Mouse (Mus musculus) left cerebral cortex, postnatal 10 days (tissue): Measurements from ENCODE around the gene Ankmy1. TPM values are rescaled to one million over a fixed set of nuclear protein-coding genes. Genes with fewer than 3 reads are reported as not detected.

Experiments used
- DNase-seq, 2 experiments: peaks; one replicate each; pipeline ENCODE4 v3.0.0; 2021 to 2022; ENCODE audit warnings: low spot score in 2 of 2, mixed read lengths in 1 of 2; ENCODE audit errors: extremely low spot score in 1 of 2
- intact Hi-C: fragments of 180-260 bp; cut with DNase I; formaldehyde crosslinking; loops from one replicate; pipeline ENCODE4 v1.15.1; 2025
- total RNA-seq, 2 experiments: library from RNA; stranded (reverse); gene quantifications; 2 replicates each; pipeline ENCODE4 v1.2.3; 2021

The Ankmy1 gene
- under 1 TPM in 1 of 2 experiments, not detected in 1; 0.17 TPM for total RNA-seq

GRCm38 (mm10) chr1:92902786-92903185 is at the start of gene Ankmy1:
TSS of gene Ankmy1 (minus strand) at chr1:92902906.
- intact Hi-C loops, result loop anchor here (5.0 kb wide), 1 partner anchor 55 kb away; no protein-coding TSS in a partner anchor
- DNase-seq, result peak; percentile 72 to 81

DNA sequence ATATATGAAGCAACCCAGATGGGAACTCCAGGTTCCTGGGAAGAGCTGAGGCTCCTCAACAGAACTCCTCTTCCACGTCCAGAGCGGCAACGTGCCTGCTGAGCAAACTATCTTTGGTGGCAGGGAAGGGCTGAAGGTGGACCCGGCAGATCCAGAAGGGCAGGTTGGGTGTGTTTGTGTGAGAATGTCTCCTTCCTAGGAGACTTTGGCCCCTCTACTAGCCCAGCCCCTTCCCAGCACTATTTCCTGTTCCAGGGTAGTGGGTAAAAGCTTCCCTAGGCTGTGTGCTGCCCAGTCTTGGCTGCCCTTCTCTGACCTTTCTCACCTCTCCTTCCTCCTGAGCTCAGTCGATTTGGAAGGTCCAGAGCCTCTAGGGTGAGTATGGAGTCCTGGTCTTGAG is 47.9 kb upstream of the Ankmy1 start, which contains the start of gene Gpr35:
Gene Gpr35 (plus strand): TSS at position 259 of the 400 bp plus-strand sequence.
- intact Hi-C loops, result no loop called here
- no peak for DNase-seq

DNA sequence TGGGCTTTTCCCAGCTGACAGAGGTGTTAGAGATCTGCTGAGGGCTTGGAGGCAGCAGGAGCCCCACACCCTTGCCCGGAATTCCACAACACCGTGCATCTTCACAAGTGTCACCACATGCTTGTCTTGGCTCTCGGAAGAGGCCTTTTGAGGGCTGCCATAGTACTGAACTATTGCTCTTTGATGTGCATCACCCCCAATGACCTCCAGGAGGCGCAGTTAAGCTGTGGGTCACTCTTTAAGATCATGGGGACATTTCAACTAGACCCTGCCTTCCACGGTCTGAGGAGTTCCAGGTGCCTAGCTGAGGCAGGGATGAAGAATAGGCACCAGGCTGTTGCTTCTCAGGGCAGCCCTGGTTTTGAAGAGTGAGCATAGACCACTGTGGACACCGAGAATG is 46.7 kb upstream of the Ankmy1 start:
- DNase-seq, result no peak
- intact Hi-C loops, result no loop called here

- intact Hi-C loops, result no loop called here
- DNase-seq, result no peak
Measured at GRCm38 (mm10) chr1:92947966-92948365, 45.3 kb upstream of the Ankmy1 start.

DNA sequence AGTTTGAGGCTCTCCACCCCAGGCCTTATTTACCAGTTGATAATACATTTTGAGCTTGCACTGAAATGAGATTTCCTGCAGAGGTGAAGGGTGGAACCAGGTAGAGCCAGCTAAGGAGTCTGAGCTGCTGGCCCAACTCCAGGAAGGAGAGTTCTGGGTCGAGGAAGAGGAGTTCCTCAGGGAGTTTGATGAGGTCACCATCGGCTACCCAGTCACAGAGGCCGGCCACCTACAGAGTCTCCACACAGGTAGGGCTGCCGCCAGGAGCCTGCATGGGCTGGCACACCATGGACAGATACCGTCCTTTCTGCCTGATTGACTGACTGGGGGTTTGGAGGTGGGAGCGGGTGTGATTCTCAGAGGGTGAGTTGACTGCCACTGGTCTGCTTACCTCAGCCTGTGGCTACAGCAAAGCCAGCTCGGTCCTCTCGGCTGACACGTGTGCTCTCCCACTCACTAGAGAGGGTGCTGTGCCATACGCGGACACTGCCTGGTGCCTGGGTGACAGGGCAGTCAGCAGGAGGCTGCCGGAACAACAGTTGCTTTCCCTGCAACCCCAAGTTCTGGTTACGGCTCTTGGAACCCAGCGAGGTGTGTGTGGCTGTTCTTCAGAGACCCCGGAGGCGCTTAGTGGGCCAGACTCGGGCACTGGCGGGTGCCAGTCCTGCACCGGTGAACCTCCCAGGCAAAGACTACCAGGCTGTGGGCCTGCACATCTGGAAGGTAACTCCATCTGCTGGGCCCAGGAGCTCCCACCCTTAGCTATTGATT is 40.7 kb upstream of the Ankmy1 start:
- intact Hi-C loops, result no loop called here
- no peak for DNase-seq

DNA sequence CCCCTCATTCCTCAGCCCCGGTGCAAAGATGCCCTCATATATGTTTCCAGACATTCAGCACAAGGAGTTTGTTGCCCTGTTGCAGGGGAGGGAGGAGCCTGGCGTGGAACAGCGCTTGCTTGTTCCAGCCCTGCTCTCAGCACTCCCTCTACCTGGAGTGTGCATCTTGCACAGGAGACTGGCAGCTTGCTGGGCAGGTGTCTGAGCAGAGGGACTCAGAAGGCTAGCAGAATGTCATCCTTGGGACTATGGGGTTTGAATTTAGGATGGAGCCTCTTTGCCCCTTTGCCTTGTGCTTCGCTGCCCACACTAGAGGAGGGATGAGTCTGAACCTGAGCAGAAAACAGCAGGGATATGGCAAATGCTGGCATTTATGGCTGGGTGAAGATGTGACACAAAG is 37.0 kb upstream of the Ankmy1 start:
- DNase-seq, result no peak
- intact Hi-C loops, result no loop called here

DNA sequence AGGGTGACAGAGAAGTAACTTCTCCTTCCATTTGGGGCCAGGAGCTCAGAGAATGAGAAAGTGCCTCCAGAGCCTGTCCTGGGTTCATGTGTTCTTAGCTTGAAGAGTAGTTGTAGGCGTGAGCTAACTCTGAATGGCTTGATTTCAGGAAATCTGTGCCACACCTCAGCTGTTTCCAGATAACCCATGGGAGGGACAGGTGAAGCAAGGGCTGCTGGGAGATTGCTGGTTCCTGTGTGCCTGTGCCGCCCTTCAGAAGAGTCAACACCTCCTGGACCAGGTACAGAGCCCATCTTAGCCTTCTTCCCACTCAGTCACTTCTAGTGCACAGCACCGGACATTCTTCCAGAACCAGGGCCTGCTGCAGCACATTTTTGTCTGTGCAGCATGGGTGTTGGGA is 35.1 kb upstream of the Ankmy1 start:
- DNase-seq, result no peak
- intact Hi-C loops, result no loop called here

GRCm38 (mm10) chr1:92936467-92936866 is 33.8 kb upstream of the Ankmy1 start:
- intact Hi-C loops, result no loop called here
- no peak for DNase-seq

- DNase-seq, result no peak
- intact Hi-C loops, result no loop called here
Measured at GRCm38 (mm10) chr1:92935977-92936376, 33.3 kb upstream of the Ankmy1 start.

DNA sequence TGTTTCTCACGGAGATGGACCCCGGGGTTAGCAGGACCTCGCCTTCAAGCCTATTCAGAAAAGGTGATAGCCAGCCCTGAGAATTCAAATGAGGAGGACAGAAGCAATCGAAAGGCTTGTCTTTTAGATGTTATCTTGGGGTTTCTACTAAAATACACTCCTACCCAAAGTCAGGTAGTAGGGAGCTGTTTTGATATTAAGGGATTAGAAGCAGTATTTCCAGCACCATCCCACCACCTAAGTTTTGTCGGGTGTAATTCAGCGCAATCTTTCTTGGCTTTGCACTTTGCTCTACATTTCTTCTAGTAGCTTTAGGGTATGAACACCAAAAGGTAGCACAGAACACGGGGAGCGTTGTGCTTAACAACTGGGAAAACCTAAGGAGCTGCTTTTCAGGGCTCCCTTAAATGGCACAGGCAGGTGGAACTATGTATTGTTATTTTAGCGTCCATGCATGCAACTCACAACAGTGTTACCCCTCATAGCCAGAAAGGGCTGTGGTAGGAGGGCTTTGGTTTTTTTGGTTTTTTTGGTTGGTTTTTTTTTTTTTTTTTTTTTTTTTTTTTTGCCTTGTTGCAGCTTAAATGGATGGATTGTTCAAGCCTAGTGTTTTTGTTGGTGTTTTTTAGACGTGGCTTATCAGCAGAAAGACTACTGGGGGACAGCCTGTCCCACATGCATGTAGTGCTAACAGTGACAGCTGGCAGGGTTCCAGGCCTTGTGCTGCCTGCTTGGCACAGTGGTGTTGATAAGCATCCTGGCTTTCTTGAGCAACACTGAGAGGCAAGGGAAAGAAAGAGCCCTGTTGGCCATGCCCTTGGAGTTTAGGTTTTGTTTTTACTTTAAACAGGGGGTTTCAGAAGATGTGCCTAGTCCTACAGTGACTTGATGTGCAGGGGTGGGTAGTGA is 32.6 kb upstream of the Ankmy1 start:
- peak in 1 of 2 experiments; percentile 71 for DNase-seq
- intact Hi-C loops, result no loop called here

DNA sequence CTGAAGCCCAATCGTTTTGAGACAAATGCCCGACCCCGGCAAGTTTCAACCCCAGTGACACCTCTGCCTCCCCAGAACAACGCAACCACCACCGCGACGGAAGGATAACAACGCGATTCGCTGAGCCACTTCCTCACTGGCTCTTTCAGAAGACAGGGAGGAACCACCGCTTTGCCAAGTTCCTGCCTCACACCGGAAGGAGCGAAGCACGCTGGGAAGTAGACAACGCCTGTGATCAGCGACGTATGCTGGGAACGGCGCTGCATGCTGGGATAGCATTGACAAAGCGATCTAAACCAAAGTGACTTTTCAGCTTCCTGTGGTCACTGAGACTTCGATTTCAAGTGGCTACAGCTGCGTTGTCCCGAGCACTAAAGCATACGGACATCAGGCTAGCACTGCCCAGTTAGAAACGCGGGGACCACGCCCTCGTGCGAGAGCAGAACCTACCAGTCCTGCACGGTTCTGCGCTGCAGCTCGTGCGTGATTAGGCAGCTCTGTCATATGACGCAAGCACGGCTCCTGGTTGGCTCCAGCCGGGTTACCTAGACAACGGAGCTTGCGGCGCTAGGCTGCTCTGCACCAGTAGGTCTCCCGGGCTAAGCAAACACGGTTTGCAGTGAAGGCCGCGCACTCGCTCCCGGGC is 31.6 kb upstream of the Ankmy1 start, which contains the start of gene Capn10:
Gene Capn10 (plus strand): TSS at position 195 of the 646 bp plus-strand sequence.
- intact Hi-C loops, result no loop called here
- DNase-seq, result peak; percentile 95

DNA sequence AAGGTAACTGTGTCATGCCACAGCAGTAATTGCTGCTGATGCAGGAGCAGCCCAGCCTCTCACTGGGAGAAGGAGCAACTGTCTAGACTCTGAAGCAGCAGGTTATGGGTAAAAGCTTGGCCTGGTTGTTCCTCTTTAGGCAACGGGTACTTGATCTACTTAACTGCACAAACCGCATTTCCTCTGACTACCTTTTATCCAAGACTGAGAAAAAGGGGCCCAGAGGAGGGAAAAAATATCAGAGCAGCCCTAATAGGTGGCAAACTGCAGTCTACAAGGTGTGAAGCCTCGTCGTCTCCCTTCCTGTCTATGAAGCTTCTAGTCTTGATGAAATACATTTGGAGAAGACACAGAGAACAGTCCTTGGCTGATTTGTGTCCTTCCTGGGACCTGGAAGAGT is 30.9 kb upstream of the Ankmy1 start:
- no peak for DNase-seq
- intact Hi-C loops, result no loop called here

DNA sequence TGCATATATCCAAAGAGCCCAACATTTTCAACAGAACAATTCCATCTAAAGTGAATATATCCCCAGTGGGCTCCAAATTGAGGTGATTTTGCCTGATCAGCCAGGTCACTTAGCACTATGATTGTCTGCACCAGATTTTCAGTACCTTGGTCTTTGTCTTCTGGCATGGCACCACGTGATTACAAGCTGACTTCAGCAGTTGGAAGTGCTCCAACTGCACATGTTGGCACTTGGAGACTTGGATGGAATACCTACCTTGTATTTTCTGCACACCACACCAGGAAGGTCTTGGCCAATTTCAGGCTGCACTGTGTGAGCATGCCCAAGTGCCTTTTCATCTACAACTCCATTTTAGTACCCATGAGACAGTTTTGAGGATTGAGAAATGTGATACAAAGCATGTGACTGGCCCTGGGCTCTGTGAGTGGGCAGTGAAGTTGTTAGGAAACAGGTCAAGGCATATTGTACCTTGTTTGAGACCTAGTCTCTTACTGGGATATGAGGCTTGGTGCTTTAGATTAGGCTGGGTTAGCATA is 27.5 kb upstream of the Ankmy1 start:
- DNase-seq, result peak in 1 of 2 experiments; percentile 10
- intact Hi-C loops, result no loop called here

- DNase-seq, result no peak
Measured at GRCm38 (mm10) chr1:92921496-92921895, 18.8 kb upstream of the Ankmy1 start.

DNA sequence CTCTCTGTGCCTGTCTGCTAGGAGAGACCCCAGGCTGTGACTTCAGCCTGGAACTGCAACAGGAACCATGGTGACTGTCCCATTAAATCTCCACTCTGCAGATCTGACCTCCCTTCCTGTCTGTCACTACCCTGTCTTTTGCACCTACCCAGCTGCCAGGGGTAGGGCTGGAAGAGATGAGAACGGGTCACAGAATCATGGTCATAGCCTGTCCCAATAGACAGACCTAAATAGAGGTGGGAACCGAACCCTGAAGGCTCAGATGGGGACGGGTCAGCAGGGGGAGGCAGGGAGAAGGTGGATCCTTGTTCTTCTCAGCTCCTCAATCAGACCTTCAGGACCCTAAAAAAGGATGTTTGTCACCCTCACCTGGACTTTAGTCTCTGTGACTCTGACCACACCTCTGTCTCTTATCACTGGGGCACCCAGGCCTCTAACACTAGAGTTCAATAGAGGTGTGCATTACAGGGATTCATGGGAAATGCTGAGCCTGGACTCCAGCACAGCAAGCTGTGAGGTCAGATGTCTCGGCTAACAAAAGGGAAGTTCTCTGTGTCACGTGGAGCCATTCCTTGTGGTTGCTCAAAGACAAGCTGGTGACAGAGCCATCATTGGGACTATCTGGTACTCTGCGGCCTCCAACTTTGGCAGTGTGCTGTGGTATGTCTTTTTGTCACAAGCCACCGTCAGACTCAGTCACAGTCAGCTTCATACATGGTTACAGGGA is 17.9 kb upstream of the Ankmy1 start:
- intact Hi-C loops, result no loop called here
- peak in 1 of 2 experiments; percentile 15 for DNase-seq

More at GRCm38 (mm10) chr1:92921496-92921895, 18.8 kb upstream of the Ankmy1 start:
- intact Hi-C loops, result no loop called here

DNA sequence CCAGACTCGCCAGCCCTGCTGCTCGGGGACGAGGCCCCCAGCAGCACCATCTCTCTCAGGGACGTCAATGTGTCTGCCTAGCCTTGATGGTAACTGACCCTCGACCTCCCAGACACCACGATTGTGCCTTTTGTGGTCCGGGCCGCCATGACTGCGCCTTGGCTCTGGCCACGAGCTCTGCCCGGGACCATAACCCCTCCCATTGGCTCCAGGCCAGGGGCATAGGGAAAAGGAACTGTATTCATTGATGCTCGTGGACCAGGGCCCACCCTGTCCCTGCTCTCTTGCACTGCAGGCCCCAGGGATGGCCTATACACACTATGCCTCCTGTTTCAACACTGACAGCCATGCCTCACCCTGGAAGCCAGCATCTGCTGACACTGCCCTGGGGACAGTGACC is 17.1 kb upstream of the Ankmy1 start:
- intact Hi-C loops, result no loop called here
- DNase-seq, result peak in 1 of 2 experiments; percentile 58

DNA sequence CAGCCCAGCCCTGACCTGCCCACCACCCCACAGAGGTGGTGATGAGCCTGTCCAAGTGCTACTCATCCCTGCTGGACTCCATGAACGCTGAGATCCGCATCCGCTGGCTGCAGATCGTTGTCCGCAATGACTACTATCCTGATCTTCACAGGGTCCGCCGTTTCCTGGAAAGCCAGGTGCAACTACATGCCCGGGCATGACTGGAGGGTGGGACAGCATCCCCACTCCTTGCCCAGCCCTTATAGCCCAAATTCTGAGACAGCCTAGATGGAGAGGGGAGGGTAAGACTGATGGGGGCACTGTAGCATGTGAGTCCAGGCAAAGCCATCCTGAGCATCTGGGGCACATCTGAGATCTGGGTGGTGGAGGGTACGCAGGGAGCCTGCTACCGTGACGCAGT is 16.4 kb upstream of the Ankmy1 start:
- no peak for DNase-seq
- intact Hi-C loops, result no loop called here

DNA sequence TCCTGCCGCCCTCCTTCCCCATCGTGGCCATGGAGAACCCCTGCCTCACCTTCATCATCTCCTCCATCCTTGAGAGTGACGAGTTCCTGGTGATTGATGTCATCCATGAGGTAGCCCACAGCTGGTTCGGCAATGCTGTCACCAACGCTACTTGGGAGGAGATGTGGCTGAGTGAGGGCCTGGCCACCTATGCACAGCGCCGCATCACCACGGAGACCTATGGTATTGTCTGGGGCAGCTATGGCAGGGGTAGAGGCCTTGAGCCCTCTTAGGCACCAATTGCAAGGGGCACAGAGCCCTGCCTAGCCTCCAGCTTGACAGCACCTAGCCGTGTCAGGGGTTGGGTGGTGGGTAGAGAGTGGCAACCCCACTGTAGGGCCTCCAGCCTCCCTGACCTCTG is 14.0 kb upstream of the Ankmy1 start:
- intact Hi-C loops, result no loop called here
- peak in 1 of 2 experiments; percentile 17 for DNase-seq
